ENCODE assay signal across 8 mouse cellular contexts in the genomic region with DNA sequence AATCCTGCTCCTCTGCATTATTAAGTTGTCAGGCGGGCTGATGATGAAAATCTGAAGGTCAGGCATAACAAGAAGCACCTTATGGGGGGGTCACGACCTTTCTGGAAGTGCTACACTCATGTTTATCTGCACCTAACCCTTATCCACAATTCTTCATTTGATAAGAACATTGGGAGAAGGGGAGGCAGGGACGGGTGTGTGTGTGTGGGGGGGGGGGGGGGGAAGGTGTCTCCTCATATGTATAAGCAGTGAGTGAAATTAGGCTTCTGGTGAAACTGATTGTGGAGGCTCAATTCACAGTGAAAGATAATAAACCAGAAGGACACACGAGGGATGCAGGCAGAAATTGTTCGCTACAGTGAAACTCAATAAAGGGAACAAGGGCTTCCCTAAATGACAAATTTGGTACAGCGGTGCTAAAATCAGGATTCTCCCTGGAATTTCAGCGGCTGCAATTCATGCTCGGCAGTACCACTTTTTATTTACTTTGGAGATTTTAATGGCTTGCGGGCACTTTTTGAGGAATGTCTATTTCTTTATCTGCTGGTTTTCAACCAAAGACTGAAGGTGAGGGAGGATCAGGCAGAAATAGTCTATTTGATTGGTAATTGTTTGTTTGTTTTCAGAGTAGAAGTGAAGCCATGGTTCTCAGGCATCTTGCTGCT.
DNase-seq lines count a peak whose midpoint lies in the region; ATAC-seq and TF ChIP-seq lines count a peak whose summit lies in the region.

No protein-coding gene starts in this region.

- H3K4me3 ChIP-seq in heart, embryonic 16.5 days (ENCODE audit: low read length), result peak overlapping the region; percentile 43
- peak overlapping the region; percentile 32 for H3K4me3 ChIP-seq in embryonic facial prominence, embryonic 13.5 days
- H3K4me3 ChIP-seq in hindbrain, postnatal 0 days (ENCODE audit: low read length), result peak overlapping the region; percentile 32
- peak overlapping the region; percentile 33 for H3K4me3 ChIP-seq in midbrain, embryonic 13.5 days (replicated peaks)

- TF ChIP-seq CTCF in hindbrain, postnatal 0 days (IDR thresholded peaks at IDR 0.05; ENCODE audit: low read depth), result no peak

- H3K27me3 ChIP-seq in heart, embryonic 16.5 days (ENCODE audit: control insufficient read depth, insufficient read depth, low read length), result no peaks in the 10 kb centered on the region
- H3K27me3 ChIP-seq in embryonic facial prominence, embryonic 13.5 days, result peaks cover 36% of the 10 kb centered on the region; the same call in 1 of the 2 replicates
- no peaks in the 10 kb centered on the region for H3K27me3 ChIP-seq in hindbrain, postnatal 0 days (ENCODE audit: insufficient read depth, low read length)
- 0 out of 2 replicates have a peak, but pooled peaks cover 8% of the 10 kb centered on the region for H3K27me3 ChIP-seq in midbrain, embryonic 13.5 days

- H3K4me2 ChIP-seq in heart, embryonic 16.5 days (ENCODE audit: low read depth, low read length), result peak overlapping the region; percentile 69
- H3K4me2 ChIP-seq in embryonic facial prominence, embryonic 13.5 days, result peak overlapping the region; percentile 60
- H3K4me2 ChIP-seq in hindbrain, postnatal 0 days (ENCODE audit: low read depth, low read length), result peak overlapping the region; percentile 68
- peak overlapping the region; percentile 56 for H3K4me2 ChIP-seq in midbrain, embryonic 13.5 days (replicated peaks)

- H3K27ac ChIP-seq in heart, embryonic 16.5 days (ENCODE audit: low read length), result no peak overlapping the region
- no peak overlapping the region for H3K27ac ChIP-seq in embryonic facial prominence, embryonic 13.5 days
- peak overlapping the region; percentile 60 for H3K27ac ChIP-seq in hindbrain, postnatal 0 days
- H3K27ac ChIP-seq in midbrain, embryonic 13.5 days, result peak overlapping the region; percentile 40; the same call in 1 of the 2 replicates

- H3K9me3 ChIP-seq in heart, embryonic 16.5 days (replicated peaks; ENCODE audit: control insufficient read depth, low read length), result peaks cover 3% of the 10 kb centered on the region; the same call in 1 of the 2 replicates
- peaks cover 6% of the 10 kb centered on the region; the same call in 1 of the 2 replicates for H3K9me3 ChIP-seq in embryonic facial prominence, embryonic 13.5 days
- H3K9me3 ChIP-seq in hindbrain, postnatal 0 days (ENCODE audit: low read length), result no peaks in the 10 kb centered on the region
- H3K9me3 ChIP-seq in midbrain, embryonic 13.5 days, result 0 out of 2 replicates have a peak, but pooled peaks cover 4% of the 10 kb centered on the region

- peak overlapping the region; percentile 46; the same call in 1 of the 2 replicates for H3K9ac ChIP-seq in heart, embryonic 16.5 days (ENCODE audit: low read length)
- H3K9ac ChIP-seq in embryonic facial prominence, embryonic 13.5 days, result peak overlapping the region; percentile 61; the same call in 1 of the 2 replicates
- H3K9ac ChIP-seq in hindbrain, postnatal 0 days (replicated peaks; ENCODE audit: low read length), result peak overlapping the region; percentile 35
- H3K9ac ChIP-seq in midbrain, embryonic 13.5 days (replicated peaks), result peak overlapping the region; percentile 43

- ATAC-seq in heart, embryonic 16.5 days (replicated peaks; ENCODE audit: extremely low read depth, insufficient read depth, low FRiP score), result no peak
- no peak for ATAC-seq in embryonic facial prominence, embryonic 13.5 days (ENCODE audit: insufficient number of reproducible peaks, insufficient read depth, low FRiP score, low TSS enrichment, low read depth)
- ATAC-seq in hindbrain, postnatal 0 days, result peak; percentile 21; the same call in 1 of the 2 replicates
- peak; percentile 20; the same call in 1 of the 2 replicates for ATAC-seq in midbrain, embryonic 13.5 days
- no peak for ATAC-seq in inflammation-experienced regulatory T-cells, adult 6 months

- no peaks in the 10 kb centered on the region for H3K36me3 ChIP-seq in heart, embryonic 16.5 days (ENCODE audit: control insufficient read depth, insufficient read depth)
- no peaks in the 10 kb centered on the region for H3K36me3 ChIP-seq in embryonic facial prominence, embryonic 13.5 days
- H3K36me3 ChIP-seq in hindbrain, postnatal 0 days (ENCODE audit: insufficient read depth, low read length), result no peaks in the 10 kb centered on the region
- no peaks in the 10 kb centered on the region for H3K36me3 ChIP-seq in midbrain, embryonic 13.5 days

- intact Hi-C loops in heart, postnatal 14 days (cut with DNase I), result loop anchor here (10.0 kb wide), 1 partner anchor 659 kb away; a partner anchor contains a TSS

- 9% methylated on average over 9 of the region's 9 CpGs for WGBS in heart, embryonic 16.5 days
- WGBS in embryonic facial prominence, embryonic 13.5 days, result 13% methylated on average over 9 of the region's 9 CpGs
- WGBS in hindbrain, postnatal 0 days, result 12% methylated on average over 9 of the region's 9 CpGs
- 19% methylated on average over 9 of the region's 9 CpGs for WGBS in midbrain, embryonic 13.5 days

- no peak for DNase-seq in heart, postnatal 14 days
- peak; percentile 15 for DNase-seq in hindbrain, postnatal 0 days (ENCODE audit: low spot score)
- no peak for DNase-seq in B cell, adult 2 months
- DNase-seq in thymus, postnatal 4 days, result no peak

- peaks cover 12% of the 10 kb centered on the region for H3K4me1 ChIP-seq in heart, embryonic 16.5 days (ENCODE audit: control insufficient read depth, insufficient read depth, low read length)
- H3K4me1 ChIP-seq in embryonic facial prominence, embryonic 13.5 days, result peaks cover 14% of the 10 kb centered on the region
- H3K4me1 ChIP-seq in hindbrain, postnatal 0 days (ENCODE audit: insufficient read depth, low read length), result no peaks in the 10 kb centered on the region; the same call in 1 of the 2 replicates
- H3K4me1 ChIP-seq in midbrain, embryonic 13.5 days (replicated peaks), result peaks cover 15% of the 10 kb centered on the region

Comparison
In these comparisons a context has a peak if more than half of its experiments do, and no peak if none do; other contexts are left out.
1. ATAC-seq: peak in hindbrain, postnatal 0 days (single experiment) and midbrain, embryonic 13.5 days (single experiment); none in heart, embryonic 16.5 days (single experiment), embryonic facial prominence, embryonic 13.5 days (single experiment) and inflammation-experienced regulatory T-cells, adult 6 months (single experiment).
2. H3K27ac ChIP-seq: peak in hindbrain, postnatal 0 days (single experiment) and midbrain, embryonic 13.5 days (single experiment); none in heart, embryonic 16.5 days (single experiment) and embryonic facial prominence, embryonic 13.5 days (single experiment).
3. Peak in every context shown above with its lines, with median percentiles within 50 percentile points of each other: H3K4me2 ChIP-seq, H3K4me3 ChIP-seq and H3K9ac ChIP-seq.